Mouse (Mus musculus) limb, embryonic 14.5 days (tissue): ENCODE measurements around the gene Dst. TPM values are rescaled to one million over a fixed set of nuclear protein-coding genes. Genes with fewer than 3 reads are reported as not detected.

ENCODE experiments used
- ATAC-seq: fragments of 200-750 bp; cut with Nextera tagmentation; 2 replicates; pipeline ENCODE4 v1.8.0; 2017; ENCODE audit warnings: low read depth, moderate number of reproducible peaks, moderate TSS enrichment; ENCODE audit not compliant: low FRiP score
- DNase-seq: peaks from one replicate; pipeline ENCODE4 v3.0.0-alpha.2; 2015; ENCODE audit warnings: low spot score
- H3K27ac ChIP-seq: fragments of 300-500 bp; sonication (generic); replicated peaks from 2 replicates; pipeline ENCODE4 v1.5.1; 2014; ENCODE audit warnings: low read depth, mild to moderate bottlenecking, low read length, moderate library complexity, mixed read lengths
- H3K27me3 ChIP-seq: fragments of 300-500 bp; sonication (generic); 2 replicates; pipeline ENCODE4 v1.6.1; 2014; ENCODE audit warnings: low read length, mixed read lengths; ENCODE audit not compliant: control insufficient read depth, insufficient read depth
- H3K36me3 ChIP-seq: fragments of 300-500 bp; sonication (generic); 2 replicates; pipeline ENCODE4 v1.6.1; 2014; ENCODE audit warnings: mild to moderate bottlenecking, low read length, moderate library complexity, mixed read lengths; ENCODE audit not compliant: control insufficient read depth, insufficient read depth
- H3K4me1 ChIP-seq: fragments of 300-500 bp; sonication (generic); 2 replicates; pipeline ENCODE4 v1.6.1; 2014; ENCODE audit warnings: antibody characterized with exemption, low read length, mixed read lengths; ENCODE audit not compliant: control insufficient read depth, insufficient read depth
- H3K4me2 ChIP-seq: fragments of 300-500 bp; sonication (generic); replicated peaks from 2 replicates; pipeline ENCODE4 v1.6.1; 2014; ENCODE audit warnings: low read depth, mild to moderate bottlenecking, low read length, moderate library complexity; ENCODE audit not compliant: severe bottlenecking
- H3K4me3 ChIP-seq: fragments of 300-500 bp; sonication (generic); replicated peaks from 2 replicates; pipeline ENCODE4 v1.5.1; 2014; ENCODE audit warnings: low read length
- H3K9ac ChIP-seq: fragments of 300-500 bp; sonication (generic); 2 replicates; pipeline ENCODE4 v1.6.1; 2014; ENCODE audit warnings: mild to moderate bottlenecking, low read depth, low read length, moderate library complexity; ENCODE audit not compliant: severe bottlenecking
- H3K9me3 ChIP-seq: fragments of 300-500 bp; sonication (generic); 2 replicates; pipeline ENCODE4 v1.6.1; 2016; ENCODE audit warnings: low read length; ENCODE audit not compliant: control insufficient read depth
- POLR2A ChIP-seq: fragments of 200-500 bp; IDR thresholded peaks from 2 replicates; pipeline ENCODE4 v1.8.0; 2012; ENCODE audit warnings: inconsistent platforms, mild to moderate bottlenecking, moderate library complexity, borderline replicate concordance; ENCODE audit not compliant: insufficient read depth, insufficient read length; ENCODE audit errors: extremely low read depth
- WGBS: fragments of 180-500 bp; shearing (Covaris S2); extraction: QIAGEN DNeasy Blood & Tissue Kit; methylation state at CpG from one replicate; pipeline ENCODE4 v1.1.7; 2014; 5-methylcytosine and 5-hydroxymethylcytosine counted together
- polyA plus RNA-seq, 2 experiments: library from polyadenylated mRNA; depleted of rRNA in 1 of 2; stranded (reverse) in 1 of 2; unstranded in 1 of 2; fragments of >200 nt; fragmentation: Nextera tagmentation in 1 of 2; extraction: Ambion mirVana in 1 of 2; gene quantifications; 2 replicates each; pipeline versions ENCODE4 v1.2.1 to v1.2.3; 2012 to 2014

Gene Dst
- polyA plus RNA-seq, 2 experiments: 34.9 to 42.5 TPM

DNA sequence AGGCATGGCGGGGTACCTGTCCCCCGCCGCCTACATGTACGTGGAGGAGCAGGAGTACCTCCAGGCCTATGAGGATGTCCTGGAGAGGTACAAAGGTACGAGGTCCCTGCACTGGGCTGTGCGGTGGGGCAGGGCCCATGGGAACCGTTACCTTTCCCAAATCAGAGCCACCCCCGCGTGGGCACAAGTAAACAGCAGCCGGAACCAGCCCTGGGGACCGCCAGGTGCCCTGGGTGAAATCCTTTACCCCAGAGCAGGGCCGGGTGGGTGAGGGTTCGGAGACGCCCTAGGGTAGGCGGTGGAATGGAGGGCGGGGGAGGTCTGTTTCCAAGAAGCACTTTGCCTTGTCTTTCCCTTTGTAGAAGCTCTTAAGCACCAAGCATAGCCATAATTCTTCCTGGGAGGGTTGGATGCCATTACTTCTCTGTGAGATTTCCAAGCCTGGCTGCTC lies 103.8 kb downstream of the Dst start:
- Histone ChIP-seq H3K27ac (no peak overlapping the region), H3K9ac (peak overlapping the region; percentile 86), H3K4me3 (peak overlapping the region; percentile 81), H3K36me3 (no peaks in the 10 kb centered on the region), H3K4me1 (peaks cover 22% of the 10 kb centered on the region), H3K27me3 (no peaks in the 10 kb centered on the region), H3K4me2 (peak overlapping the region; percentile 96), H3K9me3 (no peaks in the 10 kb centered on the region)
- WGBS: under 1% methylated on average over 12 of the region's 16 CpGs
- no peak for DNase-seq
- TF ChIP-seq POLR2A: no peak
- ATAC-seq: peak; percentile 12; the same call in 1 of the 2 replicates

DNA sequence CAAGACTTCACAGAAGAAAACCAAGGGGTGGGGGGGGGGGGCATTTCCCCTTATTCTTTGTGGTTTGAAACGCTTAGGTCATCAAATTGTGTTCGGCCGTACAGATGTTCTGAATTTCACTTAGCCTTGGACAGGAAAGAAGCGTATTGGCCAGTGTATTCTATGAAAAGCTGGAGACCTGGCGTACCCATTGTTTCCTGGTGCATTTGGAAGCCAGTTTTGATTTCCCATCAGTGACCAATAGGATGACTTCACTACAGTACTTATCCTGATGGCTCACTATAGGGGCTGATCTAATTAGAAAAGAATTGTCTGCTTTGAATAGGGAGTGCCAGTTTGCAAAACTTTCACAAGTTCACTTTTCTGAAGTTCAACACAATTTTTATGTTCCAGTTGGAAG lies 105.5 kb downstream of the Dst start:
- 76% methylated on average over 5 of the region's 5 CpGs for WGBS
- H3K9ac ChIP-seq: no peak overlapping the region
- no peak overlapping the region for H3K4me3 ChIP-seq
- H3K27me3 ChIP-seq: no peaks in the 10 kb centered on the region
- TF ChIP-seq POLR2A: no peak
- ATAC-seq (no peak), DNase-seq (no peak)
- no peak overlapping the region for H3K27ac ChIP-seq
- no peaks in the 10 kb centered on the region for H3K36me3 ChIP-seq
- H3K9me3 ChIP-seq: no peaks in the 10 kb centered on the region
- peaks cover 12% of the 10 kb centered on the region for H3K4me1 ChIP-seq
- no peak overlapping the region for H3K4me2 ChIP-seq

DNA sequence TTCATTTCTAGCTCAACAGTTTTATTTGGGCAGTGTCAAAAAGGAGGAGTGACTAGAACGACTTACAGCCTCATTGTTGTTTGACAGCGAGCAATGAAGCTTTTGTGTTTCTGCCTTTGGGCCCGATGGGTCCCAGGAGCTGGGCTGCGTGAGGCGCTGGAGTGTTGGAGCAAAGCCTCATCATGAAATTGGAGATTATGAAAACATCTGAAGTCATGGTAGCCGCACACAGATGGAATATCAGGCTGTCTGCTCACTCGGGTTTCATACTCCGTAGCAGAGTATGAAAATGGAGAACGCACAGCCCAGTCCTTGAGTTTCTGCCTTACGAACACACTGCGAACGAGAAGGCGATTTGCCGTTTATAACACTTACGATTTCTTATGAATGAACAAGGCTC lies 108.8 kb downstream of the Dst start:
- H3K27ac ChIP-seq: no peak overlapping the region
- no peak overlapping the region for H3K9ac ChIP-seq
- H3K27me3 ChIP-seq: no peaks in the 10 kb centered on the region
- WGBS: 58% methylated on average over 15 of the region's 15 CpGs
- no peak overlapping the region for H3K4me3 ChIP-seq
- H3K4me1 ChIP-seq: peaks cover 17% of the 10 kb centered on the region
- H3K4me2 ChIP-seq: peak overlapping the region; percentile 10; the same call in 1 of the 2 replicates
- peak; percentile 43 for DNase-seq
- no peaks in the 10 kb centered on the region for H3K9me3 ChIP-seq
- ATAC-seq: peak; percentile 38; the same call in 1 of the 2 replicates
- H3K36me3 ChIP-seq: no peaks in the 10 kb centered on the region
- TF ChIP-seq POLR2A: no peak

- Histone ChIP-seq H3K9me3 (no peaks in the 10 kb centered on the region), H3K4me1 (peaks cover 18% of the 10 kb centered on the region), H3K27ac (no peak overlapping the region), H3K36me3 (no peaks in the 10 kb centered on the region), H3K9ac (no peak overlapping the region), H3K4me3 (no peak overlapping the region), H3K4me2 (0 out of 2 replicates have a peak overlapping the region, but pooled peaks have one; percentile 10), H3K27me3 (no peaks in the 10 kb centered on the region)
- no peak for DNase-seq
- 80% methylated on average over 4 of the region's 4 CpGs for WGBS
- TF ChIP-seq POLR2A: no peak
- no peak for ATAC-seq
Observed at GRCm38 (mm10) chr1:34017323-34017722, 109.3 kb downstream of the Dst start.

DNA sequence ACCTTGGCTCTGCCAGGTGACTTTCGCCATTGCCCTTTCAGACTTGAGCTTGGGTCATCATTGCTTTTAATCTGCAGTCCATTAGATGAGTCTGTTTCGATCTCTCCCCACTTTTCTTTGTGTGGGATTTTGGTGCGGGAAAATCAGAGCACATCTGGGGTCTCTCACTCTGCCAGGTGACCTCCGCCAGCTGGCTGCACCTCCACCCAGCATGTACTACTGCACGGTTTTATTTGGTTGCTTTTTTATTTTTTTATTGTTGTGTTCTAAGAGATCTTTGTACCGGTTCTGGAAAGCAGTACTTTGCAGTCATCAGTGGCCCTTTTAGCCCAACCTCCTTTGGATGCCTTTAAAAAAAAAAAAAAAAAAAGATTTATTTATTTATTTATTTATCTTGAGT lies 112.6 kb downstream of the Dst start:
- DNase-seq (no peak), ATAC-seq (no peak)
- WGBS: 45% methylated on average over 6 of the region's 6 CpGs
- H3K4me3 ChIP-seq: no peak overlapping the region
- peak overlapping the region; percentile 15; the same call in 1 of the 2 replicates for H3K4me2 ChIP-seq
- H3K36me3 ChIP-seq: no peaks in the 10 kb centered on the region
- peaks cover 22% of the 10 kb centered on the region for H3K4me1 ChIP-seq
- no peak for TF ChIP-seq POLR2A
- 0 out of 2 replicates have a peak overlapping the region, but pooled peaks have one; percentile 38 for H3K27ac ChIP-seq
- no peaks in the 10 kb centered on the region for H3K9me3 ChIP-seq
- H3K27me3 ChIP-seq: no peaks in the 10 kb centered on the region
- 0 out of 2 replicates have a peak overlapping the region, but pooled peaks have one; percentile 16 for H3K9ac ChIP-seq
